Mouse (Mus musculus) spleen, embryonic (tissue): ENCODE measurements around the gene Abhd14b.

ENCODE experiments used
- CTCF ChIA-PET: fragments of 350-600 bp; sonication (Branson Sonifier 250); formaldehyde crosslinking; loops from one replicate; lab custom pipeline; 2022; lab: Charles Lee

Abhd14b gene

GRCm38 (mm10) chr9:106447348-106447747 is at the start of gene Abhd14b, which contains the start of gene Abhd14a:
Gene Abhd14b, plus strand, starts transcription at chr9:106447459.
Gene Abhd14a, minus strand, starts transcription at chr9:106447678.
- CTCF ChIA-PET: interaction anchor here (0.6 to 2.5 kb wide), 5 partner anchors 14 to 167 kb away, joined by 3 to 7 read pairs (median 6); partner anchors contain the start of genes Parp3 and Poc1a

DNA sequence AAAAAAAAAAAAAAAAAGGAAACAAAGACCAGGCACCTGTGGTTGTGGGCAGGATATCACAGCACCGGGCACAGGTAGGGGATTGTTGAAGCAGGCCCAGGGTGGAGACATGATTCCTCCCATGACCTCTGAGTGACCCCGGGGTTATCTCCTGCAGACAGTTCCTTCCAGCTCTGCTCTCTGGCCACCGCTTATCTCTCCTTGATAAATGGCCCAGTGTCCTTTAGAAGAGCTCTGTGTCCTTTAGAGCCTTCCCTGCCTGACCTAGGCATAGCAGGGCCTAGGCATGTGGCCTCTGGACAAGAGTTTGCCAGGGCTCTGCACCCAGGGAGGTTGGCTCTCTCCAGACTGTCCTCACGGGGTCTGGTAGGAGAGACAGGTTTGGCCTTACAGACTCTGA is 49.5 kb upstream of the Abhd14b start:
- CTCF ChIA-PET: interaction anchor here (0.6 kb wide), 2 partner anchors 55 to 113 kb away, joined by 3 to 6 read pairs; no protein-coding TSS in a partner anchor

- CTCF ChIA-PET: no interaction called here
Measured at GRCm38 (mm10) chr9:106398667-106399311, 48.5 kb upstream of the Abhd14b start.

DNA sequence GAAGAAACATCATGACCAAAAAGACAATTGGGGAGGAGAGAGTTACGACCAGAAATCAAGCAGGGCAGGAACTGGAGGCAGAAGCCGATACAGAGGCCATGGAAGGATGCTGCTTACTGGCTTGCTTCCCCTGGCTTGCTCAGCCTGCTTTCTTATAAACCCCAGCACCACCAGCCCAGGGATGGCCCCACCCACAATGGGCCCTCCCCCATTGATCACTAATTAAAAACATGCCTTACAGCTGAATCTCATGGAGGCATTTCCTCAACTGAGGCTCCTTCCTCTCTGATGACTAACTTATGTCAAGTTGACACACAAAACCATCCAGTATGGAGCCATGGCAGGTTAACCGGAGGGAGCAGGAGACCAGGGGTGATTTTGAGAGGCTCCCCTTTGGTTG is 47.5 kb upstream of the Abhd14b start:
- CTCF ChIA-PET: no interaction called here

GRCm38 (mm10) chr9:106402149-106402548 is 45.1 kb upstream of the Abhd14b start:
- CTCF ChIA-PET: no interaction called here

DNA sequence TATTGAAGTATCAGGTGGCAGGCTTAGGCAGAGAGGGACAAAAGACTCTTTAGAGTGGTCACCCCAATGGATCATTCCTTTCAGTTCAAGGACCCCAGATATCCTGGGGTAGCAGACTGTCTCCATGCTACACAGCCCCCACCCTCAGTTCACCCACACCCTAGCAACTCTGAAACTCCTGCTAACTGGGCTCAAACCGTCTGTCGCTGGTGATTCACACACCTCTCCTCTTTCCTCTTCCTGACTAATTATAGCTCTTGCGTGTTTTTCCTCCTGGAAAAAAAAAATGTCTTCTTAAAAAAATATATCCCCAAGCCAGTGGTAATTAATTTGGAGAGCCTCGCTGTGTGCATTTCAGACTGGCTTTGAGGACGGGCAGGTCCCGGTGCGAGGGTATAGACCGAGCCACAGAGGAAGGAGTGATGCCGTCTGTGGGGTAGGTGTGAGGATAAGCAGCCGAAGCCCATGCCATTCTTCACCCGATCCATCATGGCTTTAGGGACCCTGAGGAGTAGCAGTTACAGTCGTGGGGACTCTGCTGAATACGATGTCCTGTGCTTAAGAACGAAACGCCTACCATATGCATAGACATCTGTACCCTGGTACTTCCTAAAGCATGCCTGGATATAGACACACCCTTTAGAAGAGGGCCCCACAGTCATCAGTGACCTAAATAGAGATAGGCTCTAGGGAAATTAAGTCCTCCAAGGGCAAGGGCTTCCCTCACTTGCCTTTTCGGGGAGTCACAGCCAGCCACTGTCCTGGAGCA is 44.5 kb upstream of the Abhd14b start:
- CTCF ChIA-PET: no interaction called here

- CTCF ChIA-PET: no interaction called here
Measured at GRCm38 (mm10) chr9:106405275-106405674, 42.0 kb upstream of the Abhd14b start.

DNA sequence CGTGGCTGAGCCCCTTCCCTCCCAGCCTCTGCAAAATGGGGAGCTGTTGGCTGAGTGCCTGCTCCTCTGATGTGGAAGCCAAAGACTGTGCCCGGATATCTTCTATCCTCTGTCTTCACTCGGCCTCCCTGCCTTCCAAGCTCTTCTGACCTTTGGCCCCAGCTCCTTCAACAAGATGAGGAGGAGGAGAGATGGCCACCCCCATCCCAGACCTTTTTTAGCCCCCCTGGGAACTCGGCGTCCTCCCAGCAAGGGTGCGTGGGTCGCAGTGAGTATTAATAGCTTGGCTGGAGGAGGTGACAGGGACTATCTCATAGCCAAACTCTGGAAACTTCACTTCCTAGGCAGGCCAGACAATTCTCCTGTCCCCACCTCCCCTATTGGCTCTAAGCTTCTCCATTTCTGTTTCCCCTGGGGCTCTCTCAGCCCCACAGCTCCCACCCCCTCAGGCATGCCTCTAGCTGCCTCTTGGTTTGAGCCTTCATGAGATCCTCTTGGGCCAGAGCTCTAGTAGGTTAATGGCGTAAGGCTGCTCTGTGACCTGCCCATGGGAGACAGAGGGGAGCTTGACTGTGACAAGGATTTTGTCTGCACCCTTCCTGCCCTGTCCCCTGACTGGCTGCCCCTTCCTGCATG is 40.7 kb upstream of the Abhd14b start:
- CTCF ChIA-PET: no interaction called here

- CTCF ChIA-PET: no interaction called here
Measured at GRCm38 (mm10) chr9:106409096-106409495, 38.2 kb upstream of the Abhd14b start.

DNA sequence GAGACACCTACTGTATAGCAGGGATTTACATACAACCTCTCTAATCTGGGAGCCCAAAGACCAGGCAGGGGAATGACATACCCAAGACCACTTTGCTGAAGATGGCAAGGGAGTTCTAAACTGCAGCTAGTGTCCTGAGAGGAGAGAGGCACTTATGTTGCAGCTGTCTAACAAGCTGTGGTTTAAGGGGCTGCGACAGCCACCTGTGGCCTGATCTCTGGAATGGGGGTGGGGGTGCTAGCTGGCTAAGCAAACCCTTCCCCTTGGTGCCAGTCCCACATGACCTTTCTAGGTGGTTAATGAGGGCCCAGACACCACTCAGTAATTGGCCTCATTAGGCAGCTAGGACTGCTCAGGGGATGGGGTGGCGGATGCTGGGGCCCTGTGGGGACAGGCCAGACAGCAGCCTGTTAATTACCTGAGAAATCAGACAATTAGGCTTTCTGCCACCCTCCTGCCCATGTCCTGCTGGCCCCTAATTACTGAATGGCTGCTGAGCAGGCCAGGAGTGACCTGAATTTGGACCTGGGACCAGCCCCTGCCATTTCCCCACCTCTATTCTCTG is 37.1 kb upstream of the Abhd14b start:
- CTCF ChIA-PET: interaction anchor here (0.7 to 1.4 kb wide), 2 partner anchors 10 to 13 kb away, joined by 3 read pairs; no protein-coding TSS in a partner anchor

DNA sequence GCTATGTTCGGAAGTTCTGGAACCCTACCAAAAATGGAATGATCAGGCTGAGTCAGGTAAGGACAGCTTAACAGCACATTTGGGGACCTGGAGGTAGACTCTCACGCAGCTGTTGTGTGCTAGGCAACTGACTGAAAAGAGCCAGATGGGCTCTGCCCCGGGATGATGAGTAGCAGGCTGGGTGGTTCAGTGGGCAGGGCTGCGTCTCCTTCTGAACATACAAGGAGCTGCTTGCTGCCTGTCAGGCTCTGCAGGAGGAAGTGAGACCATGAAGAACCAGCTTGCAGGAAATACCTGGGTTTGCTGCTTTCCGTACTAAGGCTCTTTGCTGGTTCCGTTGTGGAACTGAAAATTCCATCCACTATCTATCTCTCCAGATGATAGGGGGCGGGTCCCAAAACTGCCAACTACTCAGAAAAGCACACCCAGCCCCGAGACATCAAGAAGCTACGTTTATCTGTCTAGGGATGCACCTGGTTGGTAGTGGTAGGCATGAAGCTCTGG is 36.1 kb upstream of the Abhd14b start:
- CTCF ChIA-PET: interaction anchor here (0.6 to 1.4 kb wide), 2 partner anchors 12 to 182 kb away, joined by 3 to 6 read pairs; no protein-coding TSS in a partner anchor

DNA sequence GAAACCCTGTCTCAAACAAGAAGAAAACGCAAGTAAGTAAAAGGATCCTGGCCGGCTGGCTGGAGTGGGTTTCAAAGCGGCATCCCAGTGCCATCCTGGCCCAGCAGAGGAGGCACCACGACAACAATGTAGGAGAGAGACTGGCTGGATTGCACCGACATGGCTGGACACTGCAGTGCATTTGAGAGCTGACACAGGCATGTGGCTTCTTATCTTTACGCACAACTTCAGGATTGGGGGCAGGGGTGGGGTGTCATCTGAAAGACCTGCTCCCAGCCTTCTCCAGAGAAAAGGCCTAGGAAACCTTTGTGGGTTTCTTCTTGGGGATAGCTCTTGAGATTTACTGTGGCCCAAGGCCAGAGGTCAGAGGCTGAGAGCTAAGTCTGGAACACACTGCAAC is 35.5 kb upstream of the Abhd14b start:
- CTCF ChIA-PET: interaction anchor here (0.6 kb wide), 1 partner anchor 182 kb away, joined by 6 read pairs; no protein-coding TSS in a partner anchor

- CTCF ChIA-PET: no interaction called here
Measured at GRCm38 (mm10) chr9:106412210-106412609, 35.0 kb upstream of the Abhd14b start.

DNA sequence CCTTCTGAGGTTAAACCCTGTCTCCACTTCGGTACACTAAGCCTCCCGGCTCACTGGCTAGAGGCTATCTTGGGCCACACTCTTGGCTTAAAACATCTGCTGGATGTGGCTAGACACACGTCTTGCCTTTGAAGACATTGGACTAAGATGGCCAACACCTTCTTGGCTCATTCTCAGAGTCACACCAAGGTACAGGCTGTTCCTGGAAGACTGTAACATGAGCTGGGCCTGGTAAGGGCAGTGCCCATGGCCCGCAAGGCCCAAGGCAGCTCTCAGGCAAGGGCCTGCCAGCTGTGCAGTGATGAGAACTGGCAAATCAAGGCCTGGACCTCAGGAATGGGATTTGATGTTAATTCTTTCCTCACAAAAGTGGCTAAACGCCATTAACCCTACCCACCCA is 33.7 kb upstream of the Abhd14b start:
- CTCF ChIA-PET: interaction anchor here (0.6 kb wide), 1 partner anchor 108 kb away, joined by 3 read pairs; no protein-coding TSS in a partner anchor

GRCm38 (mm10) chr9:106416826-106417225 is 30.4 kb upstream of the Abhd14b start:
- CTCF ChIA-PET: interaction anchor here (0.7 kb wide), 1 partner anchor 63 kb away, joined by 3 read pairs; no protein-coding TSS in a partner anchor

DNA sequence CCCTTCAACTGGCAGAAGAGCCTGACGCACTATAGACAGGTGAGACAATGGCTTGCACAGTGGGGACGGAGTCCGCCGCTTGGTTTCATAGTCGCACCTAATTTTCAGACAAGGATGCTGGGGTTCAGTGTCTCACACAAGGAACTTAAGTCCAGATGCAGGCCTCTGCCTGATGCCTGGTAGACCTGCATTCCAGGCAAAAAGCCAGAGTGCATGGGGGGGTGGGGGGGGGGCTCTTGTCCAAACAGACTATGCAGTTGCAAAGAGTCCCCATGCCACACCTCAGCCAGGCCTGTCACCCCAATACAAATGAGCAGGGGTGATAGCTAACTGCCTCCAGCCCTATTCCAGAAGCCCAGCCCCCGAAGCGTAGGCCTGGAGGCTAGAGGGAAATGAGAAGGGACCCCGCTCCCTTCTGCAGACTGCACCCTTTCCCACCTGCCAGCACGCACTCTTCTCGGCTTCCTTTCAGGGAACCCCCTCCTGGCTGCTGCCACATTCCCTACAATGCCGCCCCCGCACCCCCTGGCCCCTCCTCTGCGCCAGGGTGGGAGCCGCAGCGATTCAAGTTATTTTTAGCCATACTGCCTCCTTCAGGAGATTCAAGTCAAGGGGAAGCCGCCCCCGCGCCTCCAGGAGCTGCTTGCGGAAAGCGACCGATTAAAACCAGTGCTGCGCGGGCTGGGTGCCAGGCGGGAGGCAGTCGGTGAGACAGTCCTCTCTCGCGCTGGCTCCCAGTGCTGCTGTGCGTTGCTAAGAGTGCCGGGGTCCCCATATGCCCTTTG is 29.2 kb upstream of the Abhd14b start:
- CTCF ChIA-PET: no interaction called here

DNA sequence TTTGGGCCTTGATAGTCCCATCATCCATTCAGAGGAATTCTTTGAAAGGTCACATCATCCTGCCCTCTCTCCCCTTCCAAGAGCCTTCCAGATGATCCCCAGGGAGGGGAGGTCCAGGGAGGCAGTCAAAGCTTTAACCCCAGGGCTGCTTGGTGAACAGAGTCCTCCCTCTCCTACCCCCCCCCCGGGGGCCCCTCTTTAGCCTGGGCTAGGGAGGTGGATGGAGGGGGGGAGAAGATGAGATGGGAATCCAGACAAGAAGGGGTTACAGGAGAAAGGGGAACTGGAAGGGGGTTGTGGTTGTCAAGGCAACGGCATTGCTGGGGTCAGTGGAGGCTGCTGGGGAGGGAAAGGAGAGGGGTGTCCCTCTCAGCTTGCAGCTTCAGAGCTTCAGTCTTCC is 26.7 kb upstream of the Abhd14b start:
- CTCF ChIA-PET: interaction anchor here (0.6 to 1.7 kb wide), 5 partner anchors 11 to 131 kb away, joined by 3 to 7 read pairs (median 5); partner anchors contain the start of gene Parp3

DNA sequence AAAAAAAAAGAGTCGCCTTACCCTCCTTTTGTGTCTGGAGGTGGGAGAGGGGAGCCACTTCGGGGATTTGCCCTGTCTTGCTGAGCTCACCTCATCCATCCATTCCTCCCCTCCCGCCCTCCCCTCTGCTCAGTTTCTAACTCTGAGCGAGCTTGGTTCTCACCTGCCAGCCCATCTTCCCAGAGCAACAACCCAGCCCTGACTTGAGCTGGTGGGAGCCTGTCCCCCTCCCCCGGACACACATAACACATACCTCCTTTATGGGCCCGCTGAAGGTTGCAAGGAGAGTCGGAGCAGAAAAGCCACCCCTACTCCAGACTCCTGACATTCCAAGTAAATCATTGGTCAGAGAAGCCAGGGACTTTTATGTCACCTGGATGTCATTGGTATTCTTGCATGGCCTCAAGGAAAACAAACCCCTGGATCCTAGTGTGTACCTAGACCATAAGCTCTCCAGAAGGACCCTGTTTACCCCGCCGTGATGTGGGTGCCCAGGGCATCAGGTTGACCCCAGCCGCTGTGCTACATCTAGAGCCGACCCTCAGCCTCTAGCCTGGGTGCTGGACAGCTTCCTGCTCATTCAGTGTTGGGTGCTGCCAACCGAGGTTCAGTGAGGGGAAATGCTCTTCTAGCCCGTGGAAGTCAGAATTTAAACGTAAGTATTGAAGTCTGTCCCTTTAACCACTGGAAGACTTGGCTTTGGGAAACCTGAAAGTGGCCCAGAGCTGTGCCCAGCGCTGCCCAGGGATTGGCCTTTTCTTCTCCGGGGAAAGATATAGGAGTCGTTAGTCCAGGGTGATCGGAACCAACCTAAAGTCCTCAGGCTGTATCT is 26.0 kb upstream of the Abhd14b start:
- CTCF ChIA-PET: interaction anchor here (0.7 to 1.7 kb wide), 12 partner anchors 11 to 209 kb away, joined by 3 to 10 read pairs (median 4); partner anchors contain the start of gene Parp3

DNA sequence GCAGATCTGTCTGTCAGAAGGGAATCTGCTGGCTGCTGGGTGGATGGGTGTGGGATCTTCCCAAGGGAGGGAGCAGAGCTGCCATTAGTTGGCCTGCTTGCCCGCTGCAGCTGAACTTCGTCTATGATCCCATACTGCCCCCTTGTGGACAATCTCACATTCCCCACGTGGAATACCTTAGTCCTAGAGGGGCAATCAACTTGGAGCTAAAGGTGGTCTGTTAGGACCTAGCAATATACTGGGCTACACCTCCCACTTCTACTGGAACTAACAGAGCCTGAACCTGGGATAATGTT is 25.4 kb upstream of the Abhd14b start:
- CTCF ChIA-PET: interaction anchor here (0.7 to 1.7 kb wide), 10 partner anchors 31 to 210 kb away, joined by 3 to 10 read pairs (median 4); partner anchors contain the start of genes Dusp7 and Parp3
